Mouse (Mus musculus) splenic B cell, adult 2 months (primary cell): ENCODE results near the gene Tubb1.
A peak's percentile ranks its signal among the peaks of the same experiment; 100 is the strongest.

Source experiments
- DNase-seq: peaks from one replicate; pipeline ENCODE4 v3.0.0-alpha.2; 2011; ENCODE audit warnings: low read depth, low spot score
- H3K27me3 ChIP-seq: 2 replicates; pipeline ENCODE4 v1.6.1; 2012; ENCODE audit warnings: mild to moderate bottlenecking, low read length, moderate library complexity, mixed read lengths; ENCODE audit not compliant: control insufficient read depth, poor library complexity, insufficient read depth, severe bottlenecking
- H3K36me3 ChIP-seq: 2 replicates; pipeline ENCODE4 v1.6.1; 2012; ENCODE audit warnings: mild to moderate bottlenecking, low read length, moderate library complexity, mixed read lengths; ENCODE audit not compliant: control insufficient read depth, poor library complexity, insufficient read depth, severe bottlenecking

Tubb1 gene

DNA sequence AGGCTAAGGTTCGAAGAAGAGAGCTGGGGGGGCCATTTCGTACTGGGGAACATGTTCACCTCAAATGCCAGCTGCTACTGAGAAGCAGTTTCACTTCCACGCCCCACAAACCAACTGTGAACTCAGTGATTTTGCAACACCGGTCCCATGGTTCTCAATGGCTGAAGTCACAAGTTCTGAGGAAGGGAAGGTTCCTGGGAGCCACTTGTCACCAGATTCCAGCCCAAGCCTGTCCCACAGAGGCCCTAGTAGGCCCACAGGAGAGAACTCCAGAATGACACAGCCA is 12.9 kb upstream of the Tubb1 start:
- peak; percentile 85 for DNase-seq
- H3K27me3 ChIP-seq = no peaks in the 10 kb centered on the region
- peaks cover 10% of the 10 kb centered on the region for H3K36me3 ChIP-seq

DNA sequence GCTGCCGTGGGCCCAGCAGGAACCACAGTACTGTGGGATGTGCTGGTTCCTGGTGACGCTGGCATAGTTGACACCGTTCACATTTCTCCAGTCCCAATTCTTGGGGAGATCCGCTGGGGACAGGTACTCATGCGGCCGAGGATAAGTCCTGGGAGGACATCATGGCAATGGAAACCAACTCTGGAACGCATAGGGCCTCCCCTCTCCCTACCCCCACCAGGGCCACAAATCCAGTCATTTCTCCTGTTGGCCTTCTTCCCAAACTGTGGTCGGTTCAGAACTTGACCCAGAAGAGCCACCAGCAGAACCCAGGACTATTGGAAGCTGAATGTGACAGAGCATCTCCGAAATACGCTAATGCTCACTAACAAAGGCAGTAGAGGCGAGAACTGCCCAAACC is 12.3 kb upstream of the Tubb1 start:
- H3K27me3 ChIP-seq = no peaks in the 10 kb centered on the region
- no peak for DNase-seq
- H3K36me3 ChIP-seq = peaks cover 7% of the 10 kb centered on the region

DNA sequence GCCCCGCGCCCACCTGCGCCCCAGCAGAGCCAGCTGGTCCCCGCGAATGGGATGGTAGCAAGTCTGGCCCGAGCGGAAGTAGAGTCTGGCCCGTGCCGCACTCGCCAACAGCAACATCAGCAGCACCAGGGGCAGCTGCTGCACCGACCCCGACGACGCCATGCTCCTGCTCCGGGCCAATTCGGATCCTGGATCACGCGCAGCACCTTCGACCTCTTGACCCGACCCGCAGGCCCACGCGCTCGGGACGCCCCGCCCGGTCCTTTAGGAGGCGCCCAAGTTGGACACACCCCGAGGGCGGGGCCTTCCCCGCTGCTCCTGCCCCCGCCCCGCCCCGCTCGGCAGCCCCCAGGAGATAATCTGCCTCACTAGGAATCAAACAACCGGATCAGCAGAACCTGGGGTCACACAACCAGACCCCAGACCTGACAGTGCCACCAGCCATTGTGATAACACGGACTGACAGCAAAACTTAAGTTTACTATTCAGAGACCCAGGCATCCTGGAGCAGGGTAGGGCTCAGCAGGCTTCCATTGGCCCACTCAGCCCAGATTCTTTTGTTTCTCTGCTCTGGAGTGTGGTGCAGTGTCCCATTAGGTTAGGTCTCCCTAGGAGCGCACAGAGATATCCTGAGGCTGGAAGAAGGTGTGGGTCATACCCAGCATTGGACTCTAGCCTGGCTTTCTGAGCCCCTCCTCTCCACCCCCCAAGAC is 11.6 kb upstream of the Tubb1 start, which contains the start of gene Ctsz:
Ctsz (minus strand) TSS at position 303 of the 713 bp plus-strand sequence.
- Histone ChIP-seq H3K36me3 (peaks cover 2% of the 10 kb centered on the region), H3K27me3 (no peaks in the 10 kb centered on the region)
- peak; percentile 76 for DNase-seq

DNA sequence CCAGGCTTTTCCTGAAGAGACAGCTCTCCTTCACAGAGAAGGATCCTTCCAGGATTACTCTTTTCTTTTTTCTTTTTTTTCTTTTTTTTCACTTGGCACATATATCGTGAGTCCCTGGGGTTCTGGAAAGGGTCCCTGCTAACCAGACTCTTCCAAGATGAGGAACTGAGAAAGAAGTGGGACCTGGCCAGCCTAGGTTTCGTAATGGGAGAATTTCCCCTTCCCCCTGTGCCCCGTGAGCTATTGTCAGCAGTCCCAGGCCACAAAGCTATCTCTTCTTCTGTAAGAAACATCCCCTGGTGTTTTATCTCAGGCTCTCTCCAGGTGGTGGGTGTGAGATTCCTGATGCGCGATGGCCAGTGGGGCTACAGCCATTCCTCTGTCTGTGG is 11.1 kb upstream of the Tubb1 start:
- Histone ChIP-seq H3K27me3 (no peaks in the 10 kb centered on the region), H3K36me3 (peaks cover 2% of the 10 kb centered on the region)
- peak; percentile 60 for DNase-seq

DNA sequence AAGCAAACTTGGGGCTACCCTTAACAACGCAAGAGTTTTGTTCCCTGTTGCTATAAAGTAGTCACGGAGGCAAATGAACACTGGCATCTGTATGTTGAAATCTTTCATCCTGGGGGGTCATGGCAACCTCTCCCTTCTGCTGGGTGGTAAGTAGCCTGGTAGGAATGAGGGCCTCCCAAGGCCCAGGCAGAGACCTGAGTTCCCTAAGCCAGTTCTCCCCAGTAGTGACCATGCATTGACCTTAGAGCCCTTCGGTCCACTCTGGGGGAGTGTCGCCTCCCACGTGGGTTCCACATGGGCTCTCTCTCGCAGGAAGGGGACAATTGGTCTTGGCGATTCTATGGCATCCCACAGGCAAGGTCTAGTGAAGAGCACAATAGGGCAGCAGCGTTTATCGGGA is 10.5 kb upstream of the Tubb1 start:
- H3K27me3 ChIP-seq = no peaks in the 10 kb centered on the region
- DNase-seq = no peak
- peaks cover 2% of the 10 kb centered on the region; the same call in 1 of the 2 replicates for H3K36me3 ChIP-seq

DNA sequence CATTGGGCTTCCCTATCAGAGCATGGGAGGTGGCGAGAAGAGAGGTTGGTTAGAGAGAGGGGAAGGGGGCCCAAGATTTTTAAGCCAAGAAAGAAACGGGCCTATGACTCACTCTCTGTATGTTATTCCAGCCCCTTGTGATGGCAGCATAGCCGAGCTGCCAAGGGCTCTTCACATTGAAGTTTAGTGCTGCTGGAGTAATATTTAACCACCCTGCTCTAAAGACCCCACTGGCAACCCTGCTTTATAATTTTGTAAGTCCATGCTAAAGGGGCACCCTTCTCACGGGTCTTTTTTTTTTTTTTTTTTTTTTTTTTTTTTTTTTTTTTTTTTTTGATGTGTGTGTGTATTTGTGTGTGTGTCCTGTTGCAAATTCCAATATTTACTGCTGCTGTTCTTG is 8.6 kb upstream of the Tubb1 start:
- no peak for DNase-seq
- no peaks in the 10 kb centered on the region for H3K36me3 ChIP-seq
- H3K27me3 ChIP-seq = no peaks in the 10 kb centered on the region

DNA sequence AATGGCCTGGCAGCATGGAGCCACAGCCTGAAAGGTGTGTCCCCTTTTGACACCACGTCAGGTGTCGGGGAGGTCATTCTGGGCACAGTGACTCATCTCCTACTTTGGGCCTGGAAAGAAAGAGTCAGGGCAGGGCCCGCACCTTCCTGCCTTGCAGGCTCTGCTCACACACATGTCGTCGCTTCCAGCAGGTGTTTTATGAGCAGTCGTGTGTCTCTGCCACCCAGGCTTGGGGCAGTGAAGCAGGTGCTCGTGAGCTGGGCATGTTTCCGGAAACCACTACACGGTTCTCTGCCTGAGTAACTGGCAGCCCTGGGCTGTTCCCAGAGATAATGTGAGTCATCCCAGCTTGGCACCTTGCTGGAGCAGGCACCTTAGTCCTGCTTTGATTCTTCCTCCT is 8.0 kb upstream of the Tubb1 start:
- Histone ChIP-seq H3K27me3 (no peaks in the 10 kb centered on the region), H3K36me3 (no peaks in the 10 kb centered on the region)
- DNase-seq = peak; percentile 69

DNA sequence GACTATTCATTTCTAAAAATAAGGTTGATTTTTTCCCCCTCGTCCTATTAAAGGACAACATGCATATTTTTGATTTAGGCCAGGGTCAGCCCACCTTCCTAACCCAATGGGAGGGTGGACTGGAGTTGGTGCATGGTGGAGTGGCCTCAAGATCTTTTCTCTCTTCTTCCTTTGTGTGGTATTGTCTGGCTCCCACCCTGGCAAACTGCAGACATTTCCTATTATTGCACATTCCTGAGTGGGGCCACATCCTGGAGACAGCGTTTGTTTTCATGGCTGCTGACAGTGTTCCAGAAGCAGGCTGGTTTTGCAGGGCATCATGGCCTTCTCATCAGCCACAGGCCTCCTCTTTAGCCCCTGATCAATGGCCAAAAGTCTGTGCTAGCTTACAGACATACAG is 7.4 kb upstream of the Tubb1 start:
- Histone ChIP-seq H3K27me3 (no peaks in the 10 kb centered on the region), H3K36me3 (no peaks in the 10 kb centered on the region)
- DNase-seq = no peak

DNA sequence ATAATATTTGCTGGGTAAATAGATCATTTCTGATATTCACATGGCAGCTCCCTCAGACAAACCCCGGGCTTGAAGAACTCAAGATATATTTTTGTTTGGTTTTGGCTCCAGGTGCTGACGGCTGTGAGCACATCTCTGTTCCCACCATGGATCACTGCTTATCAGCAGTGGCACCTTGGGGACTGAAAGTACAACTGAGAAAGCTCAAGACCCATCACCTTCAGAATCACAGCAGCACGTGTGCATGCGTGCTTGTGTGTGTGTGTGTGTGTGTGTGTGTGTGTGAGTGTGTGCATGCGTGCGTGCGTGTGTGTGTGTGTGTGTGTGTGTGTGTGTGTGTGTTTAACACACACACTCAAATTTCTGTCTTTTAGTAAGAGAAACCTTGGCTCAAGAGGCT is 6.1 kb upstream of the Tubb1 start:
- Histone ChIP-seq H3K27me3 (no peaks in the 10 kb centered on the region), H3K36me3 (no peaks in the 10 kb centered on the region)
- no peak for DNase-seq

DNA sequence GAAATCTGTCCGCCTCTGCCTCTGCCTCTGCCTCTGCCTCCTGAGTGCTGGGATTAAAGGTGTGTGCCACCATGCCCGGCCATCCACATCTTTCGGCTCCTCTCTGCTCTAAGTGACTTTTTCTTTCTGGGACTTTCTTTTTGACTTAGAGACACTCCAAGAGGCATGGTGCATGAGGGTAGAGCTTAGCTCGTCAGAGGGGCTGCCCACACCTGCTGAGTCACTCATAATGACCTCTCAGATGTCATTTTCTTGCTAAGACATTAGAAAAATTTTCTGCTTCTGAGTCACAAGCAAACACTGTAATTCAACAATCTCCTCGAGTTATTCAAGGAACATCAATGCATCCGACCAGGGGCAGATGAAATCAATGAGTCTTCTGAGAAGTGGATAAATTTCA is 5.5 kb upstream of the Tubb1 start:
- H3K27me3 ChIP-seq = no peaks in the 10 kb centered on the region
- no peaks in the 10 kb centered on the region for H3K36me3 ChIP-seq
- no peak for DNase-seq

DNA sequence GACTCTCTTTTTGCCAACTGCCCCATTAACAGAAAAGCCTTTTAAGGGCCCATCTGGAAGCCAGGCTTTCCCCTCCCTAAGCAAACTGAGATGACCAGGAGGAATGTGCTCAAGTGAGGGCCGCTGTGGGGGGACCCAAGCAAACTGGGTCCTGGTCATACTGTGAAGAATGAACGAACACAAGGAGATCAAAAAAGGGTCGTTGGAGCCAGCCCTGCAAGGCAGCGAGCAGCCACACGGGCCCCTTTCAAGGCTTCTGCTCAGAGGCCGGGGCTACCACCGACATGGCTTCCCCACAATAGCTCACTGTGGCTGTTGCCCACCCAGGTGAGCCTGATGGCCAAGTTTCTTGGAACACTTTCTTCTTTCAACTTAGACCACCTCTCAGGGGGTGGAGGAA is 4.0 kb upstream of the Tubb1 start:
- no peak for DNase-seq
- Histone ChIP-seq H3K36me3 (no peaks in the 10 kb centered on the region), H3K27me3 (no peaks in the 10 kb centered on the region)

DNA sequence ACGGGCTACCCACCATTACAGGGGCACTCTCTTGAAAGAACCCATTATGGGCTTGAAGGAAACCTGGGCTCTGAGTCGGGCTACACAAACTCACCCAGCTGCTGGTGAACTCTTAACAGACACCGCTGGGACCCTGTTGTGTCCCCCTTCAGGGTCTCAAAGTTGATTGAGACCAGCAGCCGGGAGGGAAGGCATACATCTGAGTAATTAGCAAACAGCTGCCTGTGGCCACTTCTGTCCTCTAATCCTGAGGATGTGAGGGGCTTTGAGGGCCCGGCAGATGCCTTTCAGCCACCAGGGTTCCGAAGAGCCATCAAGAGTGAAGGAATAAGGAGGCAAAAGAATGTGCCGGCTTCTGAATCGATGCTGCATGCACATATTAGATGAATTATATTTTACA is 3.6 kb upstream of the Tubb1 start:
- no peaks in the 10 kb centered on the region for H3K36me3 ChIP-seq
- DNase-seq = no peak
- no peaks in the 10 kb centered on the region for H3K27me3 ChIP-seq

DNA sequence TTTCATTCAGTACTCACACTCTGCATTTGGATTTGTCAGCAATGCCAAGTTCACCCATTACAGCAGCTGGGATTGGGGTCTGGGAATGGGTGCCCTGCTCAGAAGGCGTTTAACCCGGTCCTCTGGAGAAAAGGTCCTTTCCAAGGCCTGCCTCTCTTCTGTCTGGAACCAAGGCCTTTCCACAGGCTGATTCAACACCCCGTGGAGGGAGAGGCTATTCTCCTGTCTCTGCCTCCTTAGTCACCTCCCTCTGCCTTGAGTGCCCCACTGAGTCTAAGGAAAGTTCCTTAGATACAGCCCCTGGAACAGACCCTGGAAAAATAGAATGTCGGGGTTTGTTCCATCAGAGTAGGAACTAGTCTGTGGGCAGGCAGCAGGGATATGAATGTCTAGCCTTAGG is 2.1 kb upstream of the Tubb1 start:
- DNase-seq = no peak
- Histone ChIP-seq H3K36me3 (no peaks in the 10 kb centered on the region), H3K27me3 (no peaks in the 10 kb centered on the region)

DNA sequence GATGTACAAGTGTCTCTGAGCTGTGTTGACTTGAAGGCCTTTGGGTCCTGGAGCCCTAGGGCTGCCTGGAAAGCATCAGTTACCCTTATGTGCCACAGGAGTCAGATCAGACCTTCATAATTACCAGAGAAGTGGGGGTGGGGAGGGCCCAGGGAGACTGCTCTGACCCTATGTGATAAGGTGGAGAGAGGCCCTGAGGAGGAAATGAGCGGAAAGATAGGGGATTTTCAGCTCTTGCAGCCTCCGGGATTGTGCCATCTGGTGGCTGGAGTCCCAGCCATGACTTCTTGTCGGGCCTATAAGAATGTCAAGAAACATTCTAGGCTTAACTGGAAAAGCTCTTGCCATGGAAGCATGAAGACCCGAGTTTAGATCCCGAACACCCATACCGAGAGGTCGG is 3.2 kb downstream of the Tubb1 start:
- peak; percentile 50 for DNase-seq
- Histone ChIP-seq H3K36me3 (no peaks in the 10 kb centered on the region), H3K27me3 (no peaks in the 10 kb centered on the region)

DNA sequence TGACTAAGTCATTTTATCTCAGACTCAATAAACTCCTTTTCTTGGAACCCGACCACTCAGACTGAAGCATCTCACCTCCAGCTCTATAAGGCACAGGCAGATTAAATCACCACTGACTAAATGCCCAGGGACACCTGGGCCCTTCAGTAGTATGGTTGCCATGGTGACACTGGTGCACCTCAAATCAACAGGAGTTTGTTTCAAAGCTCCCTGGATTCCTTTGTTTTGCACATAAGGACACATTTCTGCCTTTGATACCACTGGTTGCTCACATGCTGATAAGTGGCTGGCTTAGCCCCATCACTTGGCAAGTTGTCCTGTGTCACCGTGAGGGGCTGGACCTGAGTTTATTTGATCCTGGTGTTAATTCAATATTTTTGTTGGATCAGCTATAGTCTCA is 8.9 kb downstream of the Tubb1 start:
- H3K27me3 ChIP-seq = no peaks in the 10 kb centered on the region
- DNase-seq = no peak
- H3K36me3 ChIP-seq = peaks cover 2% of the 10 kb centered on the region; the same call in 1 of the 2 replicates

DNA sequence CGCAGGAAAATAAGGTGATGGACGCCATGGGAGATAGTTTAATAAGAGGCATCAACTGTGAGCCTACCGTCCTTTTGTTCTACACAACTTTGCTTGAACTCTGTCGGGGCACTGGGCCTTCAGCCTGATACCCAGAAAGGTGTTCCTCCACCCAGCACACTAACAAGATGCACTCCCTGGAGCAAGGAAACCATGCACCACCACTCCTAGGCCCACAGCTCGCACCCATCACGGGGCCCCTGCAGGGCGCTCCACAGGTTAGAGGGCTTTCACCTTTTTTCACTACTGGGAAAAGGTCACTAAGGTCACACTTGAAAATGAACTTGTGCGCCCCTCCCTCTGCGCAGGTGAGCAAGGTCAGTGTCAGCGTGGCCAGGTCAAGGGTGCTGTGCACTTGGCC is 12.9 kb downstream of the Tubb1 start:
- H3K27me3 ChIP-seq = no peaks in the 10 kb centered on the region
- peaks cover 4% of the 10 kb centered on the region for H3K36me3 ChIP-seq
- no peak for DNase-seq
